Mouse (Mus musculus): ENCODE data around the gene Cldn19. TPM values are rescaled to one million over a fixed set of nuclear protein-coding genes. Genes with fewer than 3 reads are reported as not detected.

Gene Cldn19
- polyA plus RNA-seq, 1 experiment from 2014 or later = 0.13 TPM

DNA sequence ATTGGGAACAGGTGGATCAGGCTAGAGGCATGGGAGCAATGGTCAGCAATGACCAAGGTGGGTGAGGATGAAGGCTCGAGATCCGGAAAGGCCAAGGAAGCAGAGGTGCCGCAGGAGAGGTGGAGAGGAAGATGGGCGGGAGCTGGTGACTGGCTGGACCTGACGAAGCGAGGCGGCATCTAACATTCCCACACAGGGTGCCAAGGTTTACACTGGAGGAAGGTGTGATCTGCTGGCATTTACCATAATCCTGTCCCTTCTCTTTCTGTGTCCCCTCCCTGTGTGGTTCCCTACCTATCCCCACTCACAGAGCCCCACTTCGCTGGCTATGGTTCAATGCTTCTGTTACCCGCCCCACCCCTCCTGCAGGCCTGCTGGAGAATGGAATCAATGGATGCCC lies 9.3 kb upstream of the Cldn19 start:
- Histone ChIP-seq H3K9me3 (replicated peaks; ENCODE audit: control insufficient read depth, low read length) (no peaks in the 10 kb centered on the region), H3K9ac (ENCODE audit: low read length) (no peak overlapping the region), H3K4me3 (ENCODE audit: low read depth, low read length) (no peak overlapping the region), H3K27me3 (replicated peaks; ENCODE audit: control insufficient read depth, insufficient read depth, low read length) (no peaks in the 10 kb centered on the region), H3K4me1 (ENCODE audit: control insufficient read depth, insufficient read depth, low read length) (no peaks in the 10 kb centered on the region), H3K36me3 (ENCODE audit: control insufficient read depth, insufficient read depth, low read length) (peaks cover 40% of the 10 kb centered on the region), H3K4me2 (ENCODE audit: low read length) (no peak overlapping the region), H3K27ac (ENCODE audit: low read depth, low read length) (no peak overlapping the region)
- no peak for ATAC-seq
- 80% methylated on average over 9 of the region's 9 CpGs for WGBS
- DNase-seq (ENCODE audit: low spot score) = peak; percentile 8

DNA sequence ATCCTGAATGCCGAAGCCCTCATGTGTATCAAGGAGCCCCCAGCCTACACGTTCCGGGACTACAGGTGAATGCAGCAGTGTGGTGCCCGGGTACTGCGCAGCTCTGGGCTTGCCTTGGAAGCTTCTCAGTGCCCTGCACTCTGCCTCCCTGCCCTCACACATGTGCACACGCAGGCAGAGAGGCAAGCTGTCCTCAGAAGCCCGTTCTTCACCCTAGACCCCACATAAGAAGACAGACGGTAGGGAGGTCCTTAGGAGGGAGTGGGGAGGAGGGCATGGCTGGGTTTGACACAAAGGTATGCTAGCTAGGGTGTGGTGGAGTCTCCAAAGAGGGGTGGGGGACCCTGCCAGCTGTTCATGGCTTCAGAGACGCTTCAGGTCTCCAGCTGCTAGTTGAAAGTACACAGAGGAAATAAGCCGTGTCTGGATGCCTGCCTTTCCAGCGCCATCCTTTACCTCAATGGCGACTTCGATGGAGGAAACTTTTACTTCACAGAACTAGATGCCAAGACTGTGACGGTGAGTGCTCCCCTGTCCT lies 8.5 kb upstream of the Cldn19 start:
- peaks cover 33% of the 10 kb centered on the region for H3K36me3 ChIP-seq (ENCODE audit: control insufficient read depth, insufficient read depth, low read length)

DNA sequence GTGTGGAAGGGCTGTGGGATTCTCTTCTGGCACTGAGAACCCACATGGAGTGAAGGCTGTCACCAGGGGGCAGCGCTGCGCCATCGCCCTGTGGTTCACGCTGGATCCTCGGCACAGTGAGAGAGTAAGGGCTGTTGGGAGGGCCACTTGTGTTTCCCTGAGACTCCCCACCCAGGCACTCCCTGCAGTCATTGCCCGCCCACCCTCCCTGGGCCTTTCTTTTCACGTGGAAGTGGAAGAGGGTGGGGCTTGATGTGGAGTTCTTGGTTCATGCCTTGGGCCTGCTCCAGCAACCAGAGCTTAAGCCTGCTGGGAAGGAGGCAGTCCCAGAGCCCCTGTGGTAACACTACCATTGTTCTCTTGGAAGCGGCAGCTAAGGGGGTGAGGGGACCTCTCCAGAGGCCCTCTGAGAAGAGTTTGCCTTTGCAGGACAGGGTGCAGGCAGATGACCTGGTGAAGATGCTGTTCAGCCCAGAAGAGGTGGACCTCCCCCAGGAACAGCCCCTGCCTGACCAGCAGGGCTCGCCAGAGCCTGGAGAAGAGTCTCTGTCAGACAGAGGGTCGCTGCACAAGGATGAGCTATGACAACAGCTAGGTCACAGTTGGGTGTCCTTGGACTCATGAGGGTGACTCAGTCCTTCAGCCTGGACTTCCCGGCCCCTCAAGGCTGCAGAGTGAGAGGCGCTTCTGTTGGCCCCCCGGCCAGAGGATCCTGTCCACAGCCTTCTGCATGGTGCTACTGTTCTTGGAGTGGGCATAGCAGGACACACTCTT lies 7.6 kb upstream of the Cldn19 start:
- Histone ChIP-seq H3K27ac (ENCODE audit: low read depth, low read length) (peak overlapping the region; percentile 52; the same call in 1 of the 2 replicates), H3K4me2 (ENCODE audit: low read length) (no peak overlapping the region), H3K36me3 (ENCODE audit: control insufficient read depth, insufficient read depth, low read length) (peaks cover 24% of the 10 kb centered on the region), H3K27me3 (replicated peaks; ENCODE audit: control insufficient read depth, insufficient read depth, low read length) (no peaks in the 10 kb centered on the region), H3K9me3 (replicated peaks; ENCODE audit: control insufficient read depth, low read length) (no peaks in the 10 kb centered on the region), H3K4me1 (ENCODE audit: control insufficient read depth, insufficient read depth, low read length) (no peaks in the 10 kb centered on the region), H3K9ac (ENCODE audit: low read length) (no peak overlapping the region), H3K4me3 (ENCODE audit: low read depth, low read length) (no peak overlapping the region)
- WGBS = 25% methylated on average over 13 of the region's 13 CpGs
- ATAC-seq = peak; percentile 82
- DNase-seq (ENCODE audit: low spot score) = peak; percentile 80

More for the DNA sequence above, 8.5 kb upstream of the Cldn19 start:
- no peak overlapping the region for H3K4me2 ChIP-seq (ENCODE audit: low read length)
- H3K9ac ChIP-seq (ENCODE audit: low read length) = no peak overlapping the region
- H3K27me3 ChIP-seq (replicated peaks; ENCODE audit: control insufficient read depth, insufficient read depth, low read length) = no peaks in the 10 kb centered on the region
- H3K9me3 ChIP-seq (replicated peaks; ENCODE audit: control insufficient read depth, low read length) = no peaks in the 10 kb centered on the region
- WGBS = 75% methylated on average over 14 of the region's 14 CpGs
- no peak overlapping the region for H3K27ac ChIP-seq (ENCODE audit: low read depth, low read length)
- no peak overlapping the region for H3K4me3 ChIP-seq (ENCODE audit: low read depth, low read length)
- H3K4me1 ChIP-seq (ENCODE audit: control insufficient read depth, insufficient read depth, low read length) = no peaks in the 10 kb centered on the region
- DNase-seq (ENCODE audit: low spot score) (no peak), ATAC-seq (no peak)

- Histone ChIP-seq H3K4me1 (ENCODE audit: control insufficient read depth, insufficient read depth, low read length) (no peaks in the 10 kb centered on the region), H3K27ac (ENCODE audit: low read depth, low read length) (no peak overlapping the region), H3K4me3 (ENCODE audit: low read depth, low read length) (no peak overlapping the region), H3K27me3 (replicated peaks; ENCODE audit: control insufficient read depth, insufficient read depth, low read length) (no peaks in the 10 kb centered on the region), H3K9me3 (replicated peaks; ENCODE audit: control insufficient read depth, low read length) (no peaks in the 10 kb centered on the region), H3K9ac (ENCODE audit: low read length) (no peak overlapping the region), H3K4me2 (ENCODE audit: low read length) (no peak overlapping the region), H3K36me3 (ENCODE audit: control insufficient read depth, insufficient read depth, low read length) (peaks cover 19% of the 10 kb centered on the region)
- no peak for ATAC-seq
- no peak for DNase-seq (ENCODE audit: low spot score)
- WGBS = 81% methylated on average over 11 of the region's 11 CpGs
Observed at GRCm38 (mm10) chr4:119248407-119248965, 6.7 kb upstream of the Cldn19 start.

GRCm38 (mm10) chr4:119252025-119252808 lies 3.0 kb upstream of the Cldn19 start:
- Histone ChIP-seq H3K27ac (ENCODE audit: low read depth, low read length) (no peak overlapping the region), H3K27me3 (replicated peaks; ENCODE audit: control insufficient read depth, insufficient read depth, low read length) (no peaks in the 10 kb centered on the region), H3K4me3 (ENCODE audit: low read depth, low read length) (no peak overlapping the region), H3K9me3 (replicated peaks; ENCODE audit: control insufficient read depth, low read length) (no peaks in the 10 kb centered on the region), H3K9ac (ENCODE audit: low read length) (no peak overlapping the region), H3K36me3 (ENCODE audit: control insufficient read depth, insufficient read depth, low read length) (peaks cover 7% of the 10 kb centered on the region), H3K4me1 (ENCODE audit: control insufficient read depth, insufficient read depth, low read length) (peaks cover 8% of the 10 kb centered on the region), H3K4me2 (ENCODE audit: low read length) (no peak overlapping the region)
- no peak for DNase-seq (ENCODE audit: low spot score)
- ATAC-seq = no peak
- WGBS = 79% methylated on average over 7 of the region's 7 CpGs

DNA sequence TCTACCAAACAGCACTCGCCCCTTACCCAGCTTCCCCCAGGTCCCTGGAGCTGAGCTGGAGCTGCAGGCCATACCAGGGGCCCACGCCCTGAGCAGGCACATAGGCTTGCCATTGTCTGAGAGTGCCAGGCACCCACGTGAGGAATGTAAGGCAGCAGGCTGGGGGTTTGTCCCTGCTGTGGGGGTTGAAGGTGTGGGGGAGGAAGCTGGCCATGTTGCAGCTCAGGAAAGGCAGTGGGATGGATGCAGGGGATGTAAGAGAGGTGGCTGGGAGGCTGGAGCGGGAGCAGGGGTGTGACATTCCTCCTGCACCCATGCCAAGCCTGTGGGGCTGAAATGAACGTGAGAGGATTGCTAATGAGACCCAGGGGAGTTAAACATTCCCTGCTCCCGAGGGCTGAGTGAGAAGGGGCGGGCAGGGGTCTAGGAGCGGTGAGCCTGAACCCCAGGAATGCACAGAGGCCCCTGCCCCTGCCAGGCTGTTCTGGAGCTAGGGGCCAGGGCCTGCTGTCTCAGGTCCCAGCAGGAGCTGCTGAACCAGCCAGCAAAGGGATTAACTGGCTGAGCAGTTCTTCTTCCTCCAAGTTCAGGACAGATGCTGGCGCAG lies 1.1 kb upstream of the Cldn19 start:
- H3K27ac ChIP-seq (ENCODE audit: low read depth, low read length) = peak overlapping the region; percentile 27
- ATAC-seq (peak; percentile 82), DNase-seq (ENCODE audit: low spot score) (peak; percentile 85)
- no peaks in the 10 kb centered on the region for H3K9me3 ChIP-seq (replicated peaks; ENCODE audit: control insufficient read depth, low read length)
- H3K4me1 ChIP-seq (ENCODE audit: control insufficient read depth, insufficient read depth, low read length) = peaks cover 8% of the 10 kb centered on the region
- H3K36me3 ChIP-seq (ENCODE audit: control insufficient read depth, insufficient read depth, low read length) = no peaks in the 10 kb centered on the region
- WGBS = 5% methylated on average over 9 of the region's 9 CpGs
- H3K9ac ChIP-seq (ENCODE audit: low read length) = no peak overlapping the region
- H3K4me3 ChIP-seq (ENCODE audit: low read depth, low read length) = no peak overlapping the region
- H3K4me2 ChIP-seq (ENCODE audit: low read length) = no peak overlapping the region
- H3K27me3 ChIP-seq (replicated peaks; ENCODE audit: control insufficient read depth, insufficient read depth, low read length) = no peaks in the 10 kb centered on the region

DNA sequence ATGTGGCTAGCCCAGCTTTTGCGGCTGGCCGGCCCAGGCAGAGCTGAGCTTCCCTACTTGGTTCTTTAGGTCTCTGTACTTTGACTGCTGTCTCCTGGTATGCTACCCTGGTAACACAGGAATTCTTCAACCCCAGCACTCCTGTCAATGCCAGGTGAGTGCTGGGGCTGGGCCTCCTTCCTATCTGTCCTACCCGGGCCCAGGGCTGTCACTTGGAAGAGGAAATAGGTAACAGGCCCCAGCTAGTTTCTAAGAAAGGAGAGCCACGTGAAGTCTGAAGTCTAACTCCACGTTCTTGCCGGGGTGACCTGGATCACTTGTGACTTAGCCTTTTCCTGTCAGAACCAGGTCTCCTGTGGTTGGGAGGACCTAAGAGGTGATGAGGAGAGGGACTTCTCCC lies 1.9 kb downstream of the Cldn19 start:
- WGBS = 78% methylated on average over 6 of the region's 6 CpGs
- Histone ChIP-seq H3K9ac (ENCODE audit: low read length) (no peak overlapping the region), H3K27me3 (replicated peaks; ENCODE audit: control insufficient read depth, insufficient read depth, low read length) (no peaks in the 10 kb centered on the region), H3K4me1 (ENCODE audit: control insufficient read depth, insufficient read depth, low read length) (peaks cover 8% of the 10 kb centered on the region), H3K27ac (ENCODE audit: low read depth, low read length) (no peak overlapping the region), H3K9me3 (replicated peaks; ENCODE audit: control insufficient read depth, low read length) (no peaks in the 10 kb centered on the region), H3K4me3 (ENCODE audit: low read depth, low read length) (no peak overlapping the region), H3K36me3 (ENCODE audit: control insufficient read depth, insufficient read depth, low read length) (no peaks in the 10 kb centered on the region), H3K4me2 (ENCODE audit: low read length) (no peak overlapping the region)
- no peak for DNase-seq (ENCODE audit: low spot score)
- no peak for ATAC-seq

DNA sequence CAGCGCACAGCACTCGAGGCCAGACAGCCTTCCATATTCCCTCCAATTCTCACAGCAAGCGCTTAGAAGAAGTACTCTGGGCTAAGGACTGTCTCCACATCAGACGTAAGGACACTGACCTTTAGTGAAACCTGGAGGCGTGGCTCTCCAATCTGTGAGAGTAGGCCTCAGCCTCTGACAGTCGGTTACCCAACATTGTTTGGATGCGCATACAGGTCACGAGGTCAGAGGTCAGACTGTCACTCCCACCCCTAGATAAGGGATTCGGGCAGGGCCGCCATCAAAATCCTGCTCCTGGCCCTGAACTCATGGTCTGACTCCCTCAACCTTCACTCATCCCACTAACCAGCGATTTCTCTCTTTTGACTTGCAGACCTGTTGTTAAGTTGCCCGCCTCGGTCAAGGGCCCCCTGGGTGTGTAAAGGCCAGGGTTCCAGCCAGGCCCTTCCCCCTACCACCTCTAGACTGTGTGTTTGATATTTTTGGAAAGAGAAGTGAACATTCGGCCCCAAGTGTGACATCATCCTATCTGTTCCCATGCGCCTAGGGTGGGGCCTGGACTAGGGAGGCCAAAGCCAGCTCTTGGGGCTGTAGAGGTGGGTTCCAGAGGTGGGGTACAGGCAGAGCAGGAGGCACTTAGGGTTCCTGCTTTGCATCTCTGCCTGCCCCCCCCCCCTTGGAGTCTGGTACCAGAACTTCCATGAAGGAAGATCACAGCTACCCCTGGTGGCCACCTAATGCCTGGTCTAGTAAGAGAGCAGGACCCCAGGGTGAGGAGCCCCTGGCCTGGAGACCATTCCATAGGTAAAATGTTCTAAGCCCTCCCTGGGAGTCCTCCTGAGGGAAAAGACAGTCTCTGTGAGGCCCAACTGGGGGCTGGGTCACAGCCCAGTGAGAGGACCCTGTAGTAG lies 4.4 kb downstream of the Cldn19 start:
- H3K4me2 ChIP-seq (ENCODE audit: low read length) = no peak overlapping the region
- H3K27me3 ChIP-seq (replicated peaks; ENCODE audit: control insufficient read depth, insufficient read depth, low read length) = no peaks in the 10 kb centered on the region
- no peak for DNase-seq (ENCODE audit: low spot score)
- H3K4me3 ChIP-seq (ENCODE audit: low read depth, low read length) = no peak overlapping the region
- no peaks in the 10 kb centered on the region for H3K9me3 ChIP-seq (replicated peaks; ENCODE audit: control insufficient read depth, low read length)
- WGBS = 86% methylated on average over 15 of the region's 15 CpGs
- peaks cover under 1% of the 10 kb centered on the region; the same call in 1 of the 2 replicates for H3K4me1 ChIP-seq (ENCODE audit: control insufficient read depth, insufficient read depth, low read length)
- H3K9ac ChIP-seq (ENCODE audit: low read length) = no peak overlapping the region
- no peak for ATAC-seq
- no peak overlapping the region for H3K27ac ChIP-seq (ENCODE audit: low read depth, low read length)
- H3K36me3 ChIP-seq (ENCODE audit: control insufficient read depth, insufficient read depth, low read length) = no peaks in the 10 kb centered on the region

All from forebrain, embryonic 14.5 days (tissue).